Mouse (Mus musculus): Measurements from ENCODE around the gene Apbb2. TPM values are rescaled to one million over a fixed set of nuclear protein-coding genes. Genes with fewer than 3 reads are reported as not detected.

The Apbb2 gene
- polyA plus RNA-seq, 2 experiments, result 15.8 to 45.8 TPM

DNA sequence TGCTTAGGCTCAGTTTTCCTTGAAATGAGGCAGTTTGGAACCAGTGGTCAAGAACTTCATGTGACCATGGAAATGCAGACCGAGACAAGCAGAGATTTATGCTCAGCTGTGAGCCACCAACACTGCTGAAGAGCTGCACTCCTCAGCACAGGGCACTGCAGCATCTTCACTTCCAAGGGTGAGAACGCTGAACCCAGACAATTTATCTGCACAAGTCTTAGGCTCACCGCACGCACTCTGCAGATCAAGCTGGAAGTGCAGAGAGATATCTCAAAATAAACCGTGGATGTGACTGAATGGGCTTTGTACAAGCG is 114.2 kb downstream of the Apbb2 start:
- no peak for TF ChIP-seq POLR2A (IDR thresholded peaks at IDR 0.05; ENCODE audit: borderline replicate concordance, extremely low read depth, insufficient read depth, insufficient read length)
- 75% methylated on average over 6 of the region's 6 CpGs for WGBS
- no peak for ATAC-seq (ENCODE audit: low FRiP score, low read depth)
- no peak overlapping the region for H3K27ac ChIP-seq (replicated peaks; ENCODE audit: low read depth, low read length)
- H3K36me3 ChIP-seq (ENCODE audit: control insufficient read depth, insufficient read depth, low read length), result no peaks in the 10 kb centered on the region; the same call in 1 of the 2 replicates
- H3K4me2 ChIP-seq (replicated peaks; ENCODE audit: low read depth, low read length, severe bottlenecking), result no peak overlapping the region
- no peaks in the 10 kb centered on the region for H3K27me3 ChIP-seq (ENCODE audit: control insufficient read depth, insufficient read depth, low read length)
- H3K9me3 ChIP-seq (ENCODE audit: control insufficient read depth, low read length), result 0 out of 2 replicates have a peak, but pooled peaks cover 4% of the 10 kb centered on the region
- H3K9ac ChIP-seq (ENCODE audit: low read depth, low read length, severe bottlenecking), result no peak overlapping the region
- peaks cover 24% of the 10 kb centered on the region for H3K4me1 ChIP-seq (ENCODE audit: control insufficient read depth, insufficient read depth, low read length)
- DNase-seq (ENCODE audit: low spot score), result no peak
- H3K4me3 ChIP-seq (replicated peaks; ENCODE audit: low read length), result no peak overlapping the region

GRCm38 (mm10) chr5:66503557-66504433 is 114.8 kb downstream of the Apbb2 start:
- no peak overlapping the region for H3K27ac ChIP-seq (replicated peaks; ENCODE audit: low read depth, low read length)
- no peak overlapping the region for H3K4me2 ChIP-seq (replicated peaks; ENCODE audit: low read depth, low read length, severe bottlenecking)
- H3K36me3 ChIP-seq (ENCODE audit: control insufficient read depth, insufficient read depth, low read length), result no peaks in the 10 kb centered on the region; the same call in 1 of the 2 replicates
- 0 out of 2 replicates have a peak, but pooled peaks cover 4% of the 10 kb centered on the region for H3K9me3 ChIP-seq (ENCODE audit: control insufficient read depth, low read length)
- DNase-seq (ENCODE audit: low spot score) (no peak), ATAC-seq (ENCODE audit: low FRiP score, low read depth) (no peak)
- no peaks in the 10 kb centered on the region for H3K27me3 ChIP-seq (ENCODE audit: control insufficient read depth, insufficient read depth, low read length)
- H3K4me3 ChIP-seq (replicated peaks; ENCODE audit: low read length), result no peak overlapping the region
- no peak for TF ChIP-seq POLR2A (IDR thresholded peaks at IDR 0.05; ENCODE audit: borderline replicate concordance, extremely low read depth, insufficient read depth, insufficient read length)
- 31% methylated on average over 17 of the region's 17 CpGs for WGBS
- H3K4me1 ChIP-seq (ENCODE audit: control insufficient read depth, insufficient read depth, low read length), result peaks cover 18% of the 10 kb centered on the region
- no peak overlapping the region for H3K9ac ChIP-seq (ENCODE audit: low read depth, low read length, severe bottlenecking)

DNA sequence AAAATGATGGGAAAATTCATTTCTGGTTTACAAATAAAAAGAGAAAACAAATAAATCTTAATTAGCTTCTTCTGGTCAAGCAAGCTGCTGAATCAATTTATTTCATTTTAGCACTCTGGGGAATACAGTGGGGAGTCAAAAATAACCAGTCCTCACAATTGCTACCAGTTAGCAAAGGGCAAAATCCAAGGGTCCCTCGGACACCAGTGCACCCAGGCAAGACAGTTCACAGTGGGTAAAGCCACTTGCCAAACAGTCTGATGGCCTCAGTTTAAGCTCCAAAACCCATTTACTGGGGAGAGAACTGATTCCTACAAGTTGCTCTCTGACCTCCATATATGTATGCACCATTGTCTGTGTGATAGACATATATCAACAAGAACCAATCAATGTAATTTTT is 115.6 kb downstream of the Apbb2 start:
- TF ChIP-seq POLR2A (IDR thresholded peaks at IDR 0.05; ENCODE audit: borderline replicate concordance, extremely low read depth, insufficient read depth, insufficient read length), result no peak

DNA sequence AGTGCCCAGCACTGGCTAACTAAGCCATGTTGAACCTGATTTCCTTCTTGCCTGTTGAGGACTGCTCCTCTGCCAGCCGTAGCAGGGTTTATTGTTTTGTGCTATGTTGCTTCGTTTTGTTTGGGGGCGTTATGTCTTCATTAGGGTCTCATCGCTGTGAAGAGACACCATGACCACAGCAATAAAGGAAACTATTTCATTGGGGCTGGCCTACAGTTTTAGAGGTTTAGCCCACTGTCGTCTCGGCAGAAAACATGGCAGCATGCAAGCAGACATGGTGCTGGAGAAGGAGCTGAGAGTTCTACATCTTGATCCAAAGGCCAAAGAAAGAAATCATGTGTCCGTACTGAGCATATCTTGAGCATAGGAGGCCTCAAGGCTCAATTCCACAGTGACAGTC is 119.0 kb downstream of the Apbb2 start:
- Histone ChIP-seq H3K27me3 (ENCODE audit: control insufficient read depth, insufficient read depth, low read length) (no peaks in the 10 kb centered on the region), H3K4me1 (ENCODE audit: control insufficient read depth, insufficient read depth, low read length) (peaks cover 34% of the 10 kb centered on the region), H3K4me2 (replicated peaks; ENCODE audit: low read depth, low read length, severe bottlenecking) (no peak overlapping the region), H3K9me3 (ENCODE audit: control insufficient read depth, low read length) (0 out of 2 replicates have a peak, but pooled peaks cover 4% of the 10 kb centered on the region), H3K9ac (ENCODE audit: low read depth, low read length, severe bottlenecking) (no peak overlapping the region), H3K36me3 (ENCODE audit: control insufficient read depth, insufficient read depth, low read length) (no peaks in the 10 kb centered on the region; the same call in 1 of the 2 replicates), H3K27ac (replicated peaks; ENCODE audit: low read depth, low read length) (no peak overlapping the region), H3K4me3 (replicated peaks; ENCODE audit: low read length) (no peak overlapping the region)
- no peak for TF ChIP-seq POLR2A (IDR thresholded peaks at IDR 0.05; ENCODE audit: borderline replicate concordance, extremely low read depth, insufficient read depth, insufficient read length)
- WGBS, result 92% methylated on average over 7 of the region's 7 CpGs
- no peak for ATAC-seq (ENCODE audit: low FRiP score, low read depth)
- DNase-seq (ENCODE audit: low spot score), result no peak

More for the DNA sequence above, 115.6 kb downstream of the Apbb2 start:
- Histone ChIP-seq H3K27ac (replicated peaks; ENCODE audit: low read depth, low read length) (no peak overlapping the region), H3K36me3 (ENCODE audit: control insufficient read depth, insufficient read depth, low read length) (no peaks in the 10 kb centered on the region; the same call in 1 of the 2 replicates), H3K9me3 (ENCODE audit: control insufficient read depth, low read length) (0 out of 2 replicates have a peak, but pooled peaks cover 4% of the 10 kb centered on the region), H3K4me3 (replicated peaks; ENCODE audit: low read length) (no peak overlapping the region), H3K27me3 (ENCODE audit: control insufficient read depth, insufficient read depth, low read length) (no peaks in the 10 kb centered on the region), H3K4me2 (replicated peaks; ENCODE audit: low read depth, low read length, severe bottlenecking) (no peak overlapping the region), H3K4me1 (ENCODE audit: control insufficient read depth, insufficient read depth, low read length) (peaks cover 16% of the 10 kb centered on the region), H3K9ac (ENCODE audit: low read depth, low read length, severe bottlenecking) (no peak overlapping the region)
- 91% methylated on average over 1 of the region's 1 CpGs for WGBS
- ATAC-seq (ENCODE audit: low FRiP score, low read depth), result no peak
- DNase-seq (ENCODE audit: low spot score), result no peak

DNA sequence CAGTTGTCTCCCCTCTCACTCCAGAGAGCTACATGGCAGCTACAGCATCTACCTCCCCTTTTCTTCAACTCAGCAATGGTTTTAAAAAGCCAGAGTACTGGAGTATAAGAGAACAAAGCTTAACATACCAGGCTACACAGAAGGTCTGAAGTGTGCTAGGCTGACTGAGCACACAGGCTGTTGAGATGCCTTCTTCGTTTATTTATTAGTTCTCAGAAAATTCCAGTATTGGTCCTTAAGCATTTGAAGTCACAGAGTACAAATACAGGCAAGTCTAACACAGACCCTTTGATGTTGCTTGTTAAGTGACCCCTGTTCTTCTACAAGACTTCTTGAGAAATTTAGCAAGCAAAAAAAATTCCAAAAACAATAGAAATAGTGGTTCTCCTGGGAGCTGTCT is 120.4 kb downstream of the Apbb2 start:
- ATAC-seq (ENCODE audit: low FRiP score, low read depth) (no peak), DNase-seq (ENCODE audit: low spot score) (no peak)
- no peak overlapping the region for H3K27ac ChIP-seq (replicated peaks; ENCODE audit: low read depth, low read length)
- H3K36me3 ChIP-seq (ENCODE audit: control insufficient read depth, insufficient read depth, low read length), result no peaks in the 10 kb centered on the region; the same call in 1 of the 2 replicates
- no peaks in the 10 kb centered on the region for H3K27me3 ChIP-seq (ENCODE audit: control insufficient read depth, insufficient read depth, low read length)
- peaks cover 23% of the 10 kb centered on the region for H3K4me1 ChIP-seq (ENCODE audit: control insufficient read depth, insufficient read depth, low read length)
- 36% methylated on average over 1 of the region's 1 CpGs for WGBS
- H3K9ac ChIP-seq (ENCODE audit: low read depth, low read length, severe bottlenecking), result no peak overlapping the region
- 0 out of 2 replicates have a peak, but pooled peaks cover 4% of the 10 kb centered on the region for H3K9me3 ChIP-seq (ENCODE audit: control insufficient read depth, low read length)
- no peak overlapping the region for H3K4me2 ChIP-seq (replicated peaks; ENCODE audit: low read depth, low read length, severe bottlenecking)
- TF ChIP-seq POLR2A (IDR thresholded peaks at IDR 0.05; ENCODE audit: borderline replicate concordance, extremely low read depth, insufficient read depth, insufficient read length), result no peak
- no peak overlapping the region for H3K4me3 ChIP-seq (replicated peaks; ENCODE audit: low read length)
